8 mouse cellular contexts compared by ENCODE assay signal in genomic region chr5:121546530-121546895, GRCm38 (mm10). TPM values are rescaled to one million over a fixed set of nuclear protein-coding genes. Genes with fewer than 3 reads are reported as not detected.
A peak's percentile ranks its signal among the peaks of the same experiment; 100 is the strongest.
DNase-seq lines count a peak whose midpoint lies in the region; ATAC-seq and TF ChIP-seq lines count a peak whose summit lies in the region.

No protein-coding gene starts in this region.

- WGBS in embryonic facial prominence, embryonic 14.5 days: 36% methylated on average over 6 of the region's 6 CpGs
- WGBS in lung, postnatal 0 days: 14% methylated on average over 6 of the region's 6 CpGs

- H3K9me3 ChIP-seq in CH12.LX (replicated peaks; ENCODE audit: low read length): no peaks in the 10 kb centered on the region
- H3K9me3 ChIP-seq in embryonic facial prominence, embryonic 14.5 days (ENCODE audit: control insufficient read depth, low read length): no peaks in the 10 kb centered on the region
- H3K9me3 ChIP-seq in lung, postnatal 0 days (ENCODE audit: low read length): no peaks in the 10 kb centered on the region

- H3K9ac ChIP-seq in CH12.LX (ENCODE audit: insufficient read depth, low read depth): peak overlapping the region; percentile 45
- H3K9ac ChIP-seq in embryonic facial prominence, embryonic 14.5 days (ENCODE audit: low read depth, low read length): peak overlapping the region; percentile 96
- peak overlapping the region; percentile 92 for H3K9ac ChIP-seq in lung, postnatal 0 days (replicated peaks; ENCODE audit: low read depth)

- DNase-seq in CH12.LX (ENCODE audit: extremely low read depth): peak; percentile 65
- DNase-seq in adrenal gland, postnatal 25 days: peak; percentile 47
- DNase-seq in embryonic facial prominence, embryonic 14.5 days (ENCODE audit: low spot score): peak; percentile 69
- DNase-seq in layer of hippocampus, adult 9-11 months: peak; percentile 46
- peak; percentile 83 for DNase-seq in lung, postnatal 0 days (ENCODE audit: low spot score)
- DNase-seq in retina, embryonic 14.5 days (ENCODE audit: low spot score): peak; percentile 59

- dilution Hi-C loops in CH12.LX (cut with MboI; ENCODE audit: extremely low pct_ligation_motif_present, extremely low pct_unique_long_range_greater_than_20kb, low sequenced_read_pairs): no loop called here

- TF ChIP-seq EP300 in CH12.LX (IDR thresholded peaks at IDR 0.05; ENCODE audit: low read length): no peak
- TF ChIP-seq EP300 in lung, postnatal 0 days (IDR thresholded peaks at IDR 0.05): no peak

- TF ChIP-seq RAD21 in CH12.LX (IDR thresholded peaks at IDR 0.05; ENCODE audit: low read depth, low read length): peak; percentile 51

- TF ChIP-seq CTCF in CH12.LX (conservative IDR thresholded peaks at IDR 0.05 in 1 of 2, IDR thresholded peaks at IDR 0.05 in 1 of 2; ENCODE audit: low read depth in 2 of 2, low read length in 2 of 2): peak in 1 of 2 experiments; percentile 78; a peak in 2 of 4 replicates
- TF ChIP-seq CTCF in lung, postnatal 0 days (IDR thresholded peaks at IDR 0.05): peak; percentile 79

- H3K4me1 ChIP-seq in CH12.LX (ENCODE audit: control insufficient read depth in 1 of 2, insufficient read depth in 2 of 2): peaks cover 0 to 34% of the 10 kb centered on the region in 2 experiments; a peak in 2 of 4 replicates
- H3K4me1 ChIP-seq in embryonic facial prominence, embryonic 14.5 days (ENCODE audit: control insufficient read depth, insufficient read depth, low read length): peaks cover 14% of the 10 kb centered on the region; the same call in 1 of the 2 replicates
- H3K4me1 ChIP-seq in lung, postnatal 0 days (ENCODE audit: insufficient read depth, low read depth, low read length): peaks cover 8% of the 10 kb centered on the region; the same call in 1 of the 2 replicates

- peak overlapping the region; percentile 26 for H3K4me2 ChIP-seq in CH12.LX (ENCODE audit: insufficient read depth, low read depth, poor library complexity, severe bottlenecking)
- peak overlapping the region; percentile 82 for H3K4me2 ChIP-seq in embryonic facial prominence, embryonic 14.5 days (ENCODE audit: low read depth, low read length)
- peak overlapping the region; percentile 91 for H3K4me2 ChIP-seq in lung, postnatal 0 days (replicated peaks; ENCODE audit: low read depth, low read length)

- peaks cover 0 to 19% of the 10 kb centered on the region in 2 experiments for H3K36me3 ChIP-seq in CH12.LX (replicated peaks in 1 of 2; ENCODE audit: control insufficient read depth in 1 of 2, insufficient read depth in 1 of 2, low read length in 1 of 2)
- no peaks in the 10 kb centered on the region for H3K36me3 ChIP-seq in embryonic facial prominence, embryonic 14.5 days (ENCODE audit: control insufficient read depth, insufficient read depth, low read length)
- no peaks in the 10 kb centered on the region for H3K36me3 ChIP-seq in lung, postnatal 0 days (ENCODE audit: insufficient read depth, low read length)

- ATAC-seq in embryonic facial prominence, embryonic 14.5 days (ENCODE audit: low read depth): peak; percentile 45; the same call in 1 of the 2 replicates
- ATAC-seq in hematopoietic stem cell, adult 5-6 weeks (replicated peaks in 1 of 2; ENCODE audit: insufficient read depth in 1 of 2, low FRiP score in 2 of 2, low TSS enrichment in 1 of 2, low read depth in 1 of 2, poor library complexity in 2 of 2, severe bottlenecking in 2 of 2): peak; percentile 65 to 83
- peak; percentile 47 for ATAC-seq in lung, postnatal 0 days
- no peak for ATAC-seq in activated CD4-positive, CD25-positive, alpha-beta regulatory T cell, adult 4 months

- H3K79me2 ChIP-seq in CH12.LX (replicated peaks; ENCODE audit: control insufficient read depth, extremely low read depth, insufficient read depth, poor library complexity, severe bottlenecking): peaks cover 31% of the 10 kb centered on the region

- no peak overlapping the region for H3K27ac ChIP-seq in CH12.LX (ENCODE audit: insufficient read depth, low read depth)
- H3K27ac ChIP-seq in embryonic facial prominence, embryonic 14.5 days (replicated peaks; ENCODE audit: low read depth, low read length): peak overlapping the region; percentile 96
- no peak overlapping the region for H3K27ac ChIP-seq in lung, postnatal 0 days (ENCODE audit: low read length)

- in situ Hi-C loops in CH12.LX (cut with MboI; ENCODE audit: low pct_ligation_motif_present, low pct_unique_long_range_greater_than_20kb, low sequenced_read_pairs): no loop called here

- TF ChIP-seq POLR2A in CH12.LX (IDR thresholded peaks at IDR 0.05; ENCODE audit: low read depth, low read length): no peak

- no peaks in the 10 kb centered on the region for H3K27me3 ChIP-seq in CH12.LX (replicated peaks)
- no peaks in the 10 kb centered on the region for H3K27me3 ChIP-seq in embryonic facial prominence, embryonic 14.5 days (replicated peaks; ENCODE audit: control insufficient read depth, insufficient read depth, low read length)
- H3K27me3 ChIP-seq in lung, postnatal 0 days (replicated peaks; ENCODE audit: insufficient read depth, low read length): no peaks in the 10 kb centered on the region

- H3K4me3 ChIP-seq in CH12.LX (replicated peaks in 1 of 3; ENCODE audit: low read depth in 2 of 3, low read length in 2 of 3, poor library complexity in 1 of 3): peak overlapping the region; percentile 76 to 100 (median 96)
- peak overlapping the region; percentile 97 for H3K4me3 ChIP-seq in embryonic facial prominence, embryonic 14.5 days (ENCODE audit: low read depth, low read length)
- H3K4me3 ChIP-seq in lung, postnatal 0 days (ENCODE audit: low read depth, low read length): peak overlapping the region; percentile 95

TF ChIP-seq in CH12.LX, 34 proteins besides CTCF, POLR2A, EP300 and RAD21:
- TF ChIP-seq JUN (IDR thresholded peaks at IDR 0.05; ENCODE audit: insufficient read depth, low read depth, low read length) (no peak), SMC3 (IDR thresholded peaks at IDR 0.05; ENCODE audit: low read depth, low read length) (peak; percentile 69)

RNA-seq across cellular contexts. Expression of gene Mapkapk5, which starts 0.8 kb away (rescaled TPM):
- 48.3 and 62.6 TPM in 2 replicates for total RNA-seq in CH12.LX (2012; rRNA removed)
- 84.8 and 106 TPM in 2 replicates for total RNA-seq in CH12.LX (2014; rRNA removed)
- polyA plus RNA-seq in CH12.LX (2012; ENCODE audit: insufficient read length, low read depth): 82.9 and 90.7 TPM in 2 replicates
- total RNA-seq in adrenal gland, postnatal 25 days (2021): 72.2 and 105 TPM in 2 replicates
- polyA plus RNA-seq in embryonic facial prominence, embryonic 14.5 days (2014; fragmentation: Nextera tagmentation; extraction: Ambion mirVana): 46.5 and 47.8 TPM in 2 replicates
- 89.9 and 107 TPM in 2 replicates for total RNA-seq in hematopoietic stem cell, adult 5-6 weeks (2017)
- 39.1 and 42.1 TPM in 2 replicates for polyA plus RNA-seq in lung, postnatal 0 days (2015; fragmentation: Nextera tagmentation; extraction: Ambion mirVana)
- 10 to 100 TPM; 23.4 to 26.0 TPM for polyA plus RNA-seq in activated CD4-positive, CD25-positive, alpha-beta regulatory T cell, adult 4 months (2017; shearing (Covaris generic))

RNA-seq across cellular contexts. Expression of gene Adam1a, which starts 1.2 kb away (rescaled TPM):
- total RNA-seq in CH12.LX (2012; rRNA removed) (1.6 and 1.8 TPM in 2 replicates), CH12.LX (2014; rRNA removed) (1.2 and 2.2 TPM in 2 replicates)
- polyA plus RNA-seq in CH12.LX (2012; ENCODE audit: insufficient read length, low read depth): 1.3 TPM in 2 replicates
- 6.4 and 7.9 TPM in 2 replicates for total RNA-seq in adrenal gland, postnatal 25 days (2021)
- polyA plus RNA-seq in embryonic facial prominence, embryonic 14.5 days (2014; fragmentation: Nextera tagmentation; extraction: Ambion mirVana): 2.1 and 2.3 TPM in 2 replicates
- 2.8 and 6.0 TPM in 2 replicates for total RNA-seq in hematopoietic stem cell, adult 5-6 weeks (2017)
- polyA plus RNA-seq in lung, postnatal 0 days (2015; fragmentation: Nextera tagmentation; extraction: Ambion mirVana): 1.4 and 1.6 TPM in 2 replicates
- 1 to 10 TPM in 1 of 2 experiments, under 1 TPM in 1; 0.54 to 1.4 TPM for polyA plus RNA-seq in activated CD4-positive, CD25-positive, alpha-beta regulatory T cell, adult 4 months (2017; shearing (Covaris generic))

RNA-seq across cellular contexts. Expression of gene Gm42878, which starts 1.2 kb away (rescaled TPM):
- total RNA-seq in CH12.LX (2012; rRNA removed): 0.13 TPM in 1 of 2 replicates, not detected in the other
- total RNA-seq in CH12.LX (2014; rRNA removed): 0.58 and 1.0 TPM in 2 replicates
- not detected in 2 replicates for polyA plus RNA-seq in CH12.LX (2012; ENCODE audit: insufficient read length, low read depth)
- not detected in 2 replicates for total RNA-seq in adrenal gland, postnatal 25 days (2021)
- polyA plus RNA-seq in embryonic facial prominence, embryonic 14.5 days (2014; fragmentation: Nextera tagmentation; extraction: Ambion mirVana): not detected in 2 replicates
- not detected in 2 replicates for total RNA-seq in hematopoietic stem cell, adult 5-6 weeks (2017)
- polyA plus RNA-seq in lung, postnatal 0 days (2015; fragmentation: Nextera tagmentation; extraction: Ambion mirVana): not detected in 2 replicates
- not detected for polyA plus RNA-seq in activated CD4-positive, CD25-positive, alpha-beta regulatory T cell, adult 4 months (2017; shearing (Covaris generic))

RNA-seq across cellular contexts. Expression of gene Adam1b, which starts 43.3 kb away (rescaled TPM):
- total RNA-seq in CH12.LX (2012; rRNA removed) (0.04 TPM in 1 of 2 replicates, not detected in the other), CH12.LX (2014; rRNA removed) (not detected in 2 replicates)
- 0.08 TPM in 1 of 2 replicates, not detected in the other for polyA plus RNA-seq in CH12.LX (2012; ENCODE audit: insufficient read length, low read depth)
- not detected in 2 replicates for total RNA-seq in adrenal gland, postnatal 25 days (2021)
- polyA plus RNA-seq in embryonic facial prominence, embryonic 14.5 days (2014; fragmentation: Nextera tagmentation; extraction: Ambion mirVana): 0.17 TPM in 1 of 2 replicates, not detected in the other
- total RNA-seq in hematopoietic stem cell, adult 5-6 weeks (2017): not detected in 2 replicates
- 0.14 and 0.38 TPM in 2 replicates for polyA plus RNA-seq in lung, postnatal 0 days (2015; fragmentation: Nextera tagmentation; extraction: Ambion mirVana)
- polyA plus RNA-seq in activated CD4-positive, CD25-positive, alpha-beta regulatory T cell, adult 4 months (2017; shearing (Covaris generic)): not detected

RNA-seq across cellular contexts. Expression of gene Aldh2, which starts 47.1 kb away (rescaled TPM):
- total RNA-seq in CH12.LX (2012; rRNA removed) (56.2 and 73.9 TPM in 2 replicates), CH12.LX (2014; rRNA removed) (58.9 and 66.0 TPM in 2 replicates)
- 139 and 143 TPM in 2 replicates for polyA plus RNA-seq in CH12.LX (2012; ENCODE audit: insufficient read length, low read depth)
- total RNA-seq in adrenal gland, postnatal 25 days (2021): 1,568 and 1,679 TPM in 2 replicates
- 87.8 and 93.0 TPM in 2 replicates for polyA plus RNA-seq in embryonic facial prominence, embryonic 14.5 days (2014; fragmentation: Nextera tagmentation; extraction: Ambion mirVana)
- total RNA-seq in hematopoietic stem cell, adult 5-6 weeks (2017): 354 and 532 TPM in 2 replicates
- polyA plus RNA-seq in lung, postnatal 0 days (2015; fragmentation: Nextera tagmentation; extraction: Ambion mirVana): 580 and 606 TPM in 2 replicates
- 10 to 100 TPM in 1 of 2 experiments, 1 to 10 TPM in 1; 7.1 to 11.2 TPM for polyA plus RNA-seq in activated CD4-positive, CD25-positive, alpha-beta regulatory T cell, adult 4 months (2017; shearing (Covaris generic))

Comparison
In these comparisons a context has a peak if more than half of its experiments do, and no peak if none do; other contexts are left out.
1. H3K4me2 ChIP-seq: peak in every context shown above with its lines; median percentile 91 in lung, postnatal 0 days; 82 in embryonic facial prominence, embryonic 14.5 days; 26 in CH12.LX.
2. H3K9ac ChIP-seq: peak in every context shown above with its lines; median percentile 96 in embryonic facial prominence, embryonic 14.5 days; 92 in lung, postnatal 0 days; 45 in CH12.LX.